Mouse (Mus musculus): ENCODE results near the gene Gbp5.
"Not testable (repeated sequence)": the region's sequence is repeated elsewhere in the genome, so short reads cannot be mapped to it uniquely, and the experiment has no call there.

Gbp5 gene

GRCm38 (mm10) chr3:142542776-142543175 lies 49.0 kb downstream of the Gbp5 start:
- DNase-seq (ENCODE audit: low spot score), result not testable (repeated sequence)

GRCm38 (mm10) chr3:142546690-142547089 lies 52.9 kb downstream of the Gbp5 start:
- no peak for DNase-seq (ENCODE audit: low spot score)

GRCm38 (mm10) chr3:142550052-142550676 lies 56.4 kb downstream of the Gbp5 start:
- no peak for DNase-seq (ENCODE audit: low spot score)

- DNase-seq (ENCODE audit: low spot score), result no peak
These were observed 60.8 kb downstream of the Gbp5 start for GRCm38 (mm10) chr3:142554601-142555000.

- DNase-seq (ENCODE audit: low spot score), result no peak
These were observed 61.8 kb downstream of the Gbp5 start for GRCm38 (mm10) chr3:142555623-142556022.

- DNase-seq (ENCODE audit: low spot score), result no peak
These were observed 66.0 kb downstream of the Gbp5 start, which contains the start of gene Gbp3 for GRCm38 (mm10) chr3:142559632-142560228. Gene Gbp3, plus strand, starts transcription at chr3:142560026.

GRCm38 (mm10) chr3:142560296-142560948 lies 66.6 kb downstream of the Gbp5 start:
- peak; percentile 80 for DNase-seq (ENCODE audit: low spot score)

- no peak for DNase-seq (ENCODE audit: low spot score)
These were observed 67.4 kb downstream of the Gbp5 start for GRCm38 (mm10) chr3:142561045-142561646.

GRCm38 (mm10) chr3:142561666-142562065 lies 67.9 kb downstream of the Gbp5 start:
- DNase-seq (ENCODE audit: low spot score), result no peak

- DNase-seq (ENCODE audit: low spot score), result not testable (repeated sequence)
These were observed 73.7 kb downstream of the Gbp5 start for GRCm38 (mm10) chr3:142567490-142567889.

GRCm38 (mm10) chr3:142570738-142571137 lies 77.0 kb downstream of the Gbp5 start:
- DNase-seq (ENCODE audit: low spot score), result no peak

All from ovary, adult 18-20 months (tissue).